Mouse (Mus musculus) spleen, adult 2 months (tissue): Measurements from ENCODE around the gene Kansl3.

Source experiments
- CTCF ChIP-seq: fragments of 200-500 bp; IDR thresholded peaks from 2 replicates; pipeline ENCODE4 v1.5.1; 2011; ENCODE audit warnings: mild to moderate bottlenecking, inconsistent platforms; ENCODE audit not compliant: insufficient read depth, insufficient read length, insufficient replicate concordance; ENCODE audit errors: extremely low read depth
- POLR2A ChIP-seq: fragments of 200-500 bp; IDR thresholded peaks from 2 replicates; pipeline ENCODE4 v1.6.1; 2011; ENCODE audit warnings: low read depth, low read length, inconsistent platforms

DNA sequence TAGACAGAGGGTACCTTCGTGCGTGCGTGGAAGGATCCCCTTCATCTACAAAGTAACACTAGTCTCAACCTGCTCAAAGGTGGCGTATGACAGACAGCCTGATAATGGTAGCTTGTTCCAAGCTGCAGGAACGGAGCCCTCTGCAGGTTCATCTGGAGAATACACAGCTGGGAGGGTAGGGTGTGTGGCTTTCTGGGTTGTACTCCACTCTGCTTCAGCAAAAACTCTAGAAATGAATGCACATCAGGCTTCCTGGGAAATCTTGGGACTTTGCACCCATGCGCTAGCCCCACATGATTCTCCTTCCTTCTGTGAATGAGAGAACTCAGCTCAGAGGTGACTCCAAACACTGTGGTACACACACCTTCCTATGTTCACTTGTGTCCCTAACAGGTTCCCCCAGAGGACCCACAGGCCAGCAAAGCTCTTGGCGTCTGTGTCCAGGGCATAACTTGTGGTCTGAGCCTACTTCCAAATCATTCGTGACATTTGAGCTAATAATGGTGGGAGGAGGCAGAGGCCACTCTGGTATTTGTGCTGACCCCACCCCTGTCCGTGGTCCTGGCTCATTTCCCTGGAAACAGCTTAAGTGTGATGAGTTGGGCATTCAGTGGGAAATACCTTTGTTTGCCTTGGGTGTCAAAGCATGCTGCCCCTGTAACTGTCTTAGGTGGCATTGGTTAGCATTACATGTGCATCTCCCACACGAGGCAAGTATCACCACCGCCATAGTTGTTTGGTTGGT is 47.0 kb downstream of the Kansl3 start:
- TF ChIP-seq POLR2A (no peak), CTCF (peak; percentile 15; the same call in 1 of the 2 replicates)
